Mouse (Mus musculus) forebrain, embryonic 16.5 days (tissue): Measurements from ENCODE around the gene Papolg. TPM values are rescaled to one million over a fixed set of nuclear protein-coding genes. Genes with fewer than 3 reads are reported as not detected.

Experiments used
- ATAC-seq: fragments of 200-750 bp; cut with Nextera tagmentation; 2 replicates; pipeline ENCODE4 v1.8.0; 2017; ENCODE audit warnings: mild to moderate bottlenecking, moderate library complexity
- H3K27ac ChIP-seq: fragments of 300-500 bp; sonication (generic); 2 replicates; pipeline ENCODE4 v1.5.1; 2014; ENCODE audit warnings: low read length, control low read depth
- H3K27me3 ChIP-seq: fragments of 300-500 bp; sonication (generic); replicated peaks from 2 replicates; pipeline ENCODE4 v1.6.1; 2014; ENCODE audit warnings: low read length; ENCODE audit not compliant: control insufficient read depth, insufficient read depth
- H3K36me3 ChIP-seq: fragments of 300-500 bp; sonication (generic); 2 replicates; pipeline ENCODE4 v1.6.1; 2014; ENCODE audit not compliant: control insufficient read depth, insufficient read depth
- H3K4me1 ChIP-seq: fragments of 300-500 bp; sonication (generic); replicated peaks from 2 replicates; pipeline ENCODE4 v1.6.1; 2014; ENCODE audit warnings: low read length; ENCODE audit not compliant: control insufficient read depth, insufficient read depth
- H3K4me2 ChIP-seq: fragments of 300-500 bp; sonication (generic); 2 replicates; pipeline ENCODE4 v1.6.1; 2014; ENCODE audit warnings: mild to moderate bottlenecking, low read length, control low read depth
- H3K4me3 ChIP-seq: fragments of 300-500 bp; sonication (generic); replicated peaks from 2 replicates; pipeline ENCODE4 v1.5.1; 2014; ENCODE audit warnings: mild to moderate bottlenecking, low read length, control low read depth
- H3K9ac ChIP-seq: fragments of 300-500 bp; sonication (generic); replicated peaks from 2 replicates; pipeline ENCODE4 v1.6.1; 2014; ENCODE audit warnings: low read depth, low read length, control low read depth
- H3K9me3 ChIP-seq: fragments of 300-500 bp; sonication (generic); 2 replicates; pipeline ENCODE4 v1.6.1; 2016; ENCODE audit warnings: low read length; ENCODE audit not compliant: control insufficient read depth
- WGBS: fragments of 180-500 bp; shearing (Covaris S2); extraction: QIAGEN DNeasy Blood & Tissue Kit; methylation state at CpG from one replicate; pipeline ENCODE4 v1.1.7; 2014; 5-methylcytosine and 5-hydroxymethylcytosine counted together
- polyA plus RNA-seq: library from polyadenylated mRNA; unstranded; fragments of >200 nt; fragmentation: Nextera tagmentation; extraction: Ambion mirVana; gene quantifications from 2 replicates; pipeline ENCODE4 v1.2.1, GENCODE M21; 2015

Gene Papolg
- polyA plus RNA-seq, 1 experiment from 2014 or later, result 29.6 TPM

DNA sequence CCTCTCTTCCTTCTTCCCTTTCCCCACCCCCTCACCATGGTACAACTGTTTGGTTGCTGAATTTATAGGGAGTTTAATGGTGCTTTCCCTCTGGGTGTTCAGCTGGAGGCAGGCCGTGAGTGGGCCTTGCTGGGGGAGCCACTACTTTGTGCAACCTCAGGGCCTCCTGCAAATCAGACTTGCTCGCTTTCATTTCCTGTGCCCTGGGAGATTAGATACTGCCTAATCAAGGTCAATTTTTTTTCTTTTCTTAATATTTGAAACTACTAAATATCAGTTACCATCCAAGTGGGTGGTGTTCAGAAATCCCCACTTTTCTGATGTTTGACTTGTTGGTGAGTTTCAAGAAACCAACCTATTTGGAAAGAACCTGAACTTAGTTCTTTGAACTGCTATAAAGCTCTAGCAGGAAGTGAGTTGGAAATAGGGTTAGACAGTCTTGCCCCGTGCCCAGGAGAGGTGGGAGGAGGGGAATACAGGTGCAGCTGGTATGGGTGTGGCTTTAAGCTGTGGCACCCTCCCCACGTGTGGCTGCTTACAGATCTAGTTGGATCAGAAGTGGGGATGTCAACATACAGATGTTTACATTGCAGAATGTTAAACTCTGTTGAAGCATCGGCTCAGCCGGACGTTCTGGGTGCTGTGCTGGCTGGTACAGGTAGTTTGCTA is 38.9 kb downstream of the Papolg start:
- H3K36me3 ChIP-seq, result peaks cover 30% of the 10 kb centered on the region
- H3K9me3 ChIP-seq, result no peaks in the 10 kb centered on the region
- H3K27ac ChIP-seq, result no peak overlapping the region
- no peak overlapping the region for H3K9ac ChIP-seq
- 92% methylated on average over 7 of the region's 7 CpGs for WGBS
- ATAC-seq, result peak; percentile 23; the same call in 1 of the 2 replicates
- H3K4me3 ChIP-seq, result no peak overlapping the region
- H3K27me3 ChIP-seq, result no peaks in the 10 kb centered on the region
- H3K4me2 ChIP-seq, result no peak overlapping the region
- H3K4me1 ChIP-seq, result no peaks in the 10 kb centered on the region

DNA sequence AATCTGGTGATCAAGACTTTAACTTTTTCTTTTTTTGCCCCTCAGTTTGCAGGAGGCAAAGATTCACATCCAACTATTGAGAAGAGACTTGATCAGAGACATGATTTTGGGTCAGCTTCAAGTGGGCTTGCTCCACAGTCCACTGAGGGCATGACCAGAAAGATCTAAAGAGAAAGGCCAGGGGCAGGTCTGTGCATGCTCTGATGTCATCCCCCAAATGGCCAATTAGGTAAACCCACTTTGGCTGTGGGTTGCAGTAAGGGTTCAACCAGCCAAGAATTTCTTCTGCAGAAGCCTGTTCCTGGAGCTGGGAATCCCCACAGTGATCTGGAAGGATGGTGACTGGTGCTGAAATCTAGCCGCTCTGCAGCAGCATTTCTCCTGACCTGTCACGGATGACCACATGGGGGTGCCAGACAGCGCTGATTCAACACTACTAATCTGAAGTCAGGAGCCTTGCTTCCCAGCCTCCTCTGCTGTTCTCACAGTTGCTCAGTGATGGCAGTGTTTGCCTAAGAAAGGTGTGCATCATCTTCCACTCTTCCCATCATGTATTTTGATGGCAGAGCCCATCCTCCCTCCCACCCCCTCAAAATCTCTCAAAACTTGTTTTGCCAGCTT is 39.8 kb downstream of the Papolg start:
- Histone ChIP-seq H3K4me3 (no peak overlapping the region), H3K9ac (no peak overlapping the region), H3K4me1 (no peaks in the 10 kb centered on the region), H3K27me3 (no peaks in the 10 kb centered on the region), H3K36me3 (peaks cover 24% of the 10 kb centered on the region), H3K27ac (no peak overlapping the region), H3K9me3 (no peaks in the 10 kb centered on the region), H3K4me2 (no peak overlapping the region)
- WGBS, result 11% methylated on average over 3 of the region's 3 CpGs
- ATAC-seq, result peak; percentile 70

DNA sequence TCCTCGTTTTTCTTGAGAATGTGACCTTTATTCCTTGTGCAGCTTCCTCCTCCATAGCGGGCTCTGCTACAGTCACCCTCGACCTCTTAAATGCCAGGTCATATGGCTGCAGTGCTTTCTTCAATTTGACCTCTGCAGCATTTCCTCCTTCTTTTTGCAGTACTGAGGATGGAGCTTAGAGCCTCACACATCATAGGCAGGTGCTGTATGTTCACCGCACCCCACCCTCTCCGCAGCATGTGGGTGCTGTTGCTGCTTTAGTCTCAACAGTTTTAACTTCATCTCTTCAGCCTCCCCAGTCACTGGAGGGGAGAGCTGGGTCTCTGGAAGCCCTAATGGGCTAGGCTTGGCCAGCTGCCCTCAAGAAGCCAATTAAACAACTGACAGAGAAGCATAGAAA is 41.7 kb downstream of the Papolg start:
- no peaks in the 10 kb centered on the region for H3K27me3 ChIP-seq
- H3K4me2 ChIP-seq, result no peak overlapping the region
- no peak overlapping the region for H3K27ac ChIP-seq
- no peak for ATAC-seq
- H3K36me3 ChIP-seq, result peaks cover 16% of the 10 kb centered on the region
- no peak overlapping the region for H3K4me3 ChIP-seq
- no peak overlapping the region for H3K9ac ChIP-seq
- H3K4me1 ChIP-seq, result no peaks in the 10 kb centered on the region
- WGBS, result 84% methylated on average over 5 of the region's 5 CpGs
- H3K9me3 ChIP-seq, result no peaks in the 10 kb centered on the region

DNA sequence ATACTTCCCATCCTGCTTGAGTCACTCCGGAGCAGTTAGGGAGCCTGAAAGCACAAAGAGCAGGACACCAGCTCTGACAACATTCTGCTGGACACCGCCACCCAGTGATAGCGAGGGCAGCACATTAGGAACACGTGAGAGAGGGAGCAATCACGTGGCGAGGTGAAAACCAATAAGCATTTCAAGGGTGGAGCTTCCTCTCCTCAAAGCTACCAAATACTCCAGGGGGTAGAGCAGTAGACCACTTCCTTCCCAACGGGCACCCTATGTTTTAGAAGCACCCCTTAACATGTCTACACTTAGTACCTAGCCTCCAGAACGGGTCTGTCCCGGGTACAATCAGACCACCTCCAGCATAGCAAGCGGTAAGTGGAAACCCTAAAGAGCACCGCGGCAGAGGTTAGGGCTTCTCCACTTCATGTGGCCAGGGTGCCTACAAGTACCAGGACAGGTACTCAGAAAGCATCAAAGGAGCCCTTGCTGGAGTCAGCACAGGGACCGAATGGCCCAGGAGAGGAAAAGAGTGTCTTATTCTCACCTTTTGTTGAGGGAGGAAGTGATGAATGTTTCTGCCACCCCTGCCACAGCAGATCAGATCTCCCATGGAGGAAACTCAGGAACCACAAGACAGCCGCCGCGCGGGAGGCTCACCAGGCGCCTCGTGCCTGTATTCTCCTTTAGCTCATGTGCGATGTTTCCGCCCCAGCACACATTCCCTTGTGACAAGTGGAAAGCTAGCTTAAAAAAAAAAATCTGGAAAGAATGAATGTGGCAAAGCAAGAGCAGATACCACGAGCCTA is 48.8 kb downstream of the Papolg start:
- WGBS, result 75% methylated on average over 22 of the region's 22 CpGs
- Histone ChIP-seq H3K9ac (no peak overlapping the region), H3K9me3 (no peaks in the 10 kb centered on the region), H3K4me2 (no peak overlapping the region), H3K27ac (no peak overlapping the region), H3K27me3 (no peaks in the 10 kb centered on the region), H3K4me3 (no peak overlapping the region), H3K36me3 (no peaks in the 10 kb centered on the region), H3K4me1 (no peaks in the 10 kb centered on the region)
- ATAC-seq, result no peak

DNA sequence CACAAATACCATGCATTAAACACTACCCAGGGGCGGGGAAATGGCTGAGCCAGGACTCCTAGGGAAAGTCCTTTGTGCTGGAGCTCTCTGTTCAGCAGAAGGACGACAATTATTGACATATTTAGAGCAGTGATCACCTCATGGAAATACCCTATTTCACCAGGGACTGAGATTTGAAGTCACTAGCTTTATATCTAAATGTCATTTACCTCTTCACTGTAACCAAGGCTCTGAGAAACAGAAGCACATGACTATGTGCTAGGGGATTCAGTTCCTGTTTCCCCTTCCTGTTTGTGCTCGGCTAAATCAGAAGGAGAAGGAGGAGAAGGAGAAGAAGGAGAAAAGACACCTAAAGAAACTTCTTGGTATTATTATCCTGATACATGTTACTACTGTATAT is 71.8 kb downstream of the Papolg start:
- H3K4me1 ChIP-seq, result no peaks in the 10 kb centered on the region
- ATAC-seq, result no peak
- H3K9me3 ChIP-seq, result no peaks in the 10 kb centered on the region
- no peak overlapping the region for H3K27ac ChIP-seq
- H3K36me3 ChIP-seq, result no peaks in the 10 kb centered on the region
- WGBS, result 75% methylated on average over 3 of the region's 3 CpGs
- no peaks in the 10 kb centered on the region for H3K27me3 ChIP-seq
- H3K4me2 ChIP-seq, result no peak overlapping the region
- no peak overlapping the region for H3K9ac ChIP-seq
- no peak overlapping the region for H3K4me3 ChIP-seq

DNA sequence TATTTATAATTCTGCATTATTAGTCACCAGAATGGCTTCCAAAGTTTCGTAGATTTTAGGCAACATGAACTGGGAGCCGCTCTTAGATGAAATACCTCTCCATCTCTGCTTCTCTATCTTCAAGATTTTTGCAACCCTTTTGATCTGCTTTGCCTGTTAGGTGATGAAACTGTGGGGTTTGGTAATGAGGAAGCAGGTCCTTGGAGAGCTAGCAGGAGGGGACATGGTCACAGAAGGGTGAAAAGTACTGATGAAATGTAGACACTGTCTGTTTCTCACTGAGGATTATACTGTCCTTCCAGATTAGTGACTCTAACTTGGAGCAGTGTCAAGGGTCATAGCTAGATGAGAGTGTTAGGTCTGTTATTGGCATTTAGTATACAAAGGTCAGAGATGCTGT is 73.4 kb downstream of the Papolg start:
- H3K4me2 ChIP-seq, result no peak overlapping the region
- no peak for ATAC-seq
- 93% methylated on average over 2 of the region's 2 CpGs for WGBS
- no peaks in the 10 kb centered on the region; the same call in 1 of the 2 replicates for H3K9me3 ChIP-seq
- H3K27me3 ChIP-seq, result no peaks in the 10 kb centered on the region
- no peaks in the 10 kb centered on the region for H3K36me3 ChIP-seq
- no peaks in the 10 kb centered on the region for H3K4me1 ChIP-seq
- H3K9ac ChIP-seq, result no peak overlapping the region
- no peak overlapping the region for H3K4me3 ChIP-seq
- H3K27ac ChIP-seq, result no peak overlapping the region

DNA sequence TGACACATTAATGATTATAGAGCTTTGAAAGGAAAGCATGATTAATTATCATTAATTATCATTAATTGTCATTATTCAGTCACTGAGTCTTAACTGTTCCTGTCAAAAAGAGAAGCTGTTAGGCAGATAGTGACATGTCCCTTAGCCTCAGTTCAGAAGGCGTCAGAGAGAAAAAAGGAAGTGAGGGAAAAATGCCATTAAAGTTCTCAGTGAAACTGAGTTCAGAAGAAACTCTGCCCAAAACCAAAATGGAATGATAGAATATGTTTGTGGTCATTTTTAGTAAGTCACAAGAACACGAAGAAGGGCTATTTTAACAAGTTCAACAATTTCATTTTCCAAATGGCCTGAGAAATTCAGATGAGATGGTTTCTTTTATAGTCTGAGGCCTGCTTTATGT is 74.1 kb downstream of the Papolg start:
- Histone ChIP-seq H3K27me3 (no peaks in the 10 kb centered on the region), H3K9me3 (no peaks in the 10 kb centered on the region; the same call in 1 of the 2 replicates), H3K4me2 (no peak overlapping the region), H3K4me3 (no peak overlapping the region), H3K4me1 (no peaks in the 10 kb centered on the region), H3K27ac (no peak overlapping the region), H3K36me3 (no peaks in the 10 kb centered on the region), H3K9ac (no peak overlapping the region)
- 72% methylated on average over 2 of the region's 2 CpGs for WGBS
- no peak for ATAC-seq

DNA sequence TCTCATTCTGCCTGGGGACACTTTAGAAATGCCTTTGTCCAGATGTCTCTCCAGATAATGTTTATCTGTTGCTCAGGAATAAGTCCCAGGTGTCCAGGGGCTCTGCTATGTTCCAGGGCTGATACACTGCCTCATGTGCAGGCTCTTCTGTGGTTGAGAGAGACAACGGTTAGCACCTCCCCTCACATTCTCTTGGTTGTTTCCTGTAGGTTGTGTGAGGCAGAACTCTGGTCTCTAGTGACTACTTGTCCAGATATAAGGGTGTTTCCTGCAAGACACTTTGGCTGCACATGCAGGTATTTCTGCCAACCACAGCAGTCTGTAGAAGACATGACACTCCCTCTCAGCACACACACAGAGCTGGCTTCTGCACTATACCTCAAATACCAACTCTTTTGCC is 76.3 kb downstream of the Papolg start:
- WGBS, result 88% methylated on average over 1 of the region's 1 CpGs
- no peak overlapping the region for H3K27ac ChIP-seq

More for the DNA sequence above, 76.3 kb downstream of the Papolg start:
- no peaks in the 10 kb centered on the region for H3K4me1 ChIP-seq
- no peaks in the 10 kb centered on the region for H3K36me3 ChIP-seq
- ATAC-seq, result no peak
- no peak overlapping the region for H3K4me3 ChIP-seq
- H3K9ac ChIP-seq, result no peak overlapping the region
- H3K27me3 ChIP-seq, result no peaks in the 10 kb centered on the region
- H3K4me2 ChIP-seq, result no peak overlapping the region
- no peaks in the 10 kb centered on the region; the same call in 1 of the 2 replicates for H3K9me3 ChIP-seq
